Mouse (Mus musculus) colon, adult 2 months (tissue): ENCODE results near the gene Nme3. TPM values are rescaled to one million over a fixed set of nuclear protein-coding genes. Genes with fewer than 3 reads are reported as not detected.

Experiments
- polyA plus RNA-seq: library from polyadenylated mRNA; depleted of rRNA; stranded (reverse); fragments of >200 nt; gene quantifications from 2 replicates; pipeline ENCODE4 v1.2.3, GENCODE M21; 2012; rRNA removed

Nme3 gene
- 66.8 and 90.4 TPM in 2 replicates for polyA plus RNA-seq

DNA sequence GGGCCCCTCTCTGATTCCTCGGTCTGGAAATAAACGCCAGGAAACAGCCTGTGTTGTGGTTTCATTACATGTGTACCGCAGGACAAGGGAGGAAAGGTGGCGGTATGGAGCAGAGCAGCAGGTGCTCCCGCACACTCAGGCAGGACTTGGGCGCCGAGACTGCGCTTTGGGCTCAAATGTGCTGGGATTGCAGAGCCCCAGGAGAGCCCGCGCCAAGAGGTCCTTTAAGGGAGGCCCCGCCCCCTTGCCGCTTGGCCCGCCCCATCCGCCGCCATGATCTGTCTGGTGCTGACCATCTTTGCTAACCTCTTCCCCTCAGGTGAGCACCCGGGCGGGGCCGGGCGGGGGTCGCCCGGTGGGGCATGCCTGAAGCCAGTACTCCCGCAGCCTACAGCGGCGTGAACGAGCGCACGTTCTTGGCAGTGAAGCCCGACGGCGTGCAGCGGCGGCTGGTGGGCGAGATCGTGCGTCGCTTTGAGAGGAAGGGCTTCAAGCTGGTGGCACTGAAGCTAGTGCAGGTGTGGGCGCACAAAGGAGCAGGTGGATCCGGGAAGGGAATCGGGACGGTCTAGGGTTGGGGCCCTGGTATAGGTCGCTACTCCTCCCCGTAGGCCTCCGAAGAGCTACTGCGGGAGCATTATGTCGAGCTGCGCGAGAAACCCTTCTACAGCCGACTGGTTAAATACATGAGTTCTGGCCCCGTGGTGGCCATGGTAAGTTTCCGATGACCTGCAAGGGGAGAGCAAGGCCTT lies at the start of gene Nme3:
Nme3 (plus strand) TSS at position 260 of the 752 bp plus-strand sequence.

DNA sequence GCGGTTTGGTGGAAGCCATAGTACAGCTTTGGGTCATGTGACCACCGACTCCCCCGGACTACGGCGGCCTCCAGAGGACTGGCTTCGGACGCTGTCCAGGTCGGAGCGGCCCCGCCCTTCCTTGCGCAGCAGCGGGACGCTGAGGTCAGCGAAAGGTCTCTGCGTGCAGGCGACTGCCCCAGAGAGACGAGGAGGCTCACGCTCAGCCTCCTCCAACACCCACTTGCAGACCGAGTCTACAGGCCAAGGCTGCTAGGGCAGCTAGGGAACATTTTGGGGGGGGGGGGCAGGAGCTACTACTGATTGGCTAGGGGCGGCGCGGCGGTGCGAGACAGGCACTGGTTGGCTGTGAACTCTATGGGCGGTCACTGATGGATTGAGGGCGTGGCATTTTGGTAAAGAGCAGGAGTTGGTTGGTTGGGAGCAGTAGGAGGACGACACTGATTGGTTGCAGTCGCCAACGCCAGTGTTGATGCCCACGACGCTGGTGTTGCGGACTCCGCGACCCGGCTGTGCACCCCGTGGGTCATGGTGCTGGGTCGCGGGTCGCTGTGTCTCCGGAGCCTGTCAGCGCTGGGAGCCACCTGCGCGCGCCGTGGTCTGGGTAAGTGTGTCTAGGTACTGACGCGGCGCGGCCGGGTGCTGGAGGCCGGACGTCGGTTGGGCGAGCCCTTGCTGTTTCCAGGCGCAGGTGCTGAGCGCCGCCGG lies 46.1 kb upstream of the Nme3 start, which contains the start of gene Fahd1:
Fahd1 (minus strand) TSS at position 300 of the 708 bp plus-strand sequence.

DNA sequence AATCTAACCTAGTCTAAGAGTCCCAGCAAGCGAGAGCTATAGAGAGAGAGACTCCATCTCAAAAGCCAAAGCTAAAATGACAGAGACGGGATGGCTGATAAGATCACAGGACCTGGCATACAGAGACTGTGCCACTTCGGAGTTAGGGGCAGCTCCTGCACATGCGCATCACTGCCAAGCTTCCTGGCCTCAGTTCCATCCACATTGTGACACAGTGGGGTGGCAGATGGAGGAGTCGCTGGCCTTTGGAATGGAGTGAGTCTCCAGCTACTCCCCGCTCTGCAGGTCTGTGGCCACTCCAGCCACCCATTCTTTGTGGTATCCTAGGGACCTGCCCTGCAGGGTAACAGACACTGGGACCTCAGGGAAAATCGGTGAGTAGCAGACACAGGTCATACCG lies 30.5 kb upstream of the Nme3 start, which contains the start of gene Igfals:
Igfals (plus strand) TSS at position 222 of the 400 bp plus-strand sequence.

DNA sequence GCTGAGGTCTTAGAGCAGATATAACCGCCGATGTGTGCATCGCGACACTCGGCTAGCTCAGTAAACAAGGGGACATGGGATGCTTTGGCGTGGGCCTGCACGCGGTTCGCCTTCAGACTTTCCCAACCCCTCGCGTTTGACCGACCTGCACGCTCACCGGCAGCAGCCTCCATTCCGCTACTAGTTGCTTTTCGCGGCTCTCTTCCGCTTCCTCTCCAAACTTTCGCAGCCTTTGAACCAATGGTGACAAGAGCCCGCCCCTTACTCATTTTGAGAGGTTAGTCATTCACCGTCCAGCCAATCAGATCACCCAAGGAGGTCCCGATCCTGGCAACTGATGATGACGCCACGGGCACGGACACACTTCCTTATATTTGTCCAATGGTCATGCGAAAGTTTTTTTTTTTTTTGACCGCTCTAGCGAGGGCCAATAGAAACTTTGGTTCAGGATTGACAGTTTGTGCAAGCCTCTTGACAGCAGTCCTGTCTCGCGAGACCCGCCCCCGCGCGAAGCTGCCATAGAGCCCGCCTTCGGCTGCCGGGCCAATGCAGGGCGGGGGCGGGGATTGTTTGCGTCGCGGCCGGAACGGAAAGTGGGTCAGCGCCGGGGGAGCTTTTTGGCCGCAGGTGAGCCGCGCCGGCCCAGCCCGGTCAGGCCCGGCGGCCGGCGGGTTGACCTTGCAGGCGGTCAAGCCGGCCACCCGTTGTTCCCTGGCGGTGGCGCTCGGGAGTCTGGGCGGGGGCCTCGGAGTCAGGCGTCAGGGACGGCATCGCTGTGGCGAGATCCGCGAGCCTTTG lies 10.0 kb upstream of the Nme3 start, which contains the start of the genes Nubp2 and Spsb3:
Nubp2 (minus strand) TSS at position 216 of the 798 bp plus-strand sequence.
Spsb3 (plus strand) TSS at position 510 of the 798 bp plus-strand sequence.

DNA sequence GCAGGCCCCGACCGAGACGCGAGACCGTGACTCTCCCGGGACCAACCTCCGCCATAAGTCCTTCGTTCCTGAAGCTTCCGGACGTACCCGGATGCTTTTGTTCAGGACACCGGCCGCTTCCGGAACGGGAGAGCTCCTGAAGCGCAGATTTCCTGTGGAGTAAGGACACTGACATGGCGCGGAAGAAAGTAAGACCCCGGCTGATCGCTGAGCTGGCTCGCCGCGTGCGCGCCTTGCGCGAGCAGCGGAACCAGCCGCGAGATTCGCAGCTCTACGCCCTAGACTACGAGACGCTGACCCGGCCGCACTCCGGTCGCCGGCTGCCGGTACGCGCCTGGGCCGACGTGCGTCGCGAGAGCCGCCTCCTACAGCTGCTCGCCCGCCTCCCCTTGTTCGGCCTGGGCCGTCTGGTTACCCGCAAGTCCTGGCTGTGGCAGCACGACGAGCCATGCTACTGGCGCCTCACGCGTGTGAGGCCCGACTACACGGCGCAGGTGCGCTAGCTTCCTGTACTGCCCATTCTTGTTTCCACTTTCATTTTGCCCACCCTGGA lies 1.2 kb upstream of the Nme3 start, which contains the start of the genes Eme2 and Mrps34:
Eme2 (minus strand) TSS at position 93 of the 553 bp plus-strand sequence.
Mrps34 (plus strand) TSS at position 122 of the 553 bp plus-strand sequence.

DNA sequence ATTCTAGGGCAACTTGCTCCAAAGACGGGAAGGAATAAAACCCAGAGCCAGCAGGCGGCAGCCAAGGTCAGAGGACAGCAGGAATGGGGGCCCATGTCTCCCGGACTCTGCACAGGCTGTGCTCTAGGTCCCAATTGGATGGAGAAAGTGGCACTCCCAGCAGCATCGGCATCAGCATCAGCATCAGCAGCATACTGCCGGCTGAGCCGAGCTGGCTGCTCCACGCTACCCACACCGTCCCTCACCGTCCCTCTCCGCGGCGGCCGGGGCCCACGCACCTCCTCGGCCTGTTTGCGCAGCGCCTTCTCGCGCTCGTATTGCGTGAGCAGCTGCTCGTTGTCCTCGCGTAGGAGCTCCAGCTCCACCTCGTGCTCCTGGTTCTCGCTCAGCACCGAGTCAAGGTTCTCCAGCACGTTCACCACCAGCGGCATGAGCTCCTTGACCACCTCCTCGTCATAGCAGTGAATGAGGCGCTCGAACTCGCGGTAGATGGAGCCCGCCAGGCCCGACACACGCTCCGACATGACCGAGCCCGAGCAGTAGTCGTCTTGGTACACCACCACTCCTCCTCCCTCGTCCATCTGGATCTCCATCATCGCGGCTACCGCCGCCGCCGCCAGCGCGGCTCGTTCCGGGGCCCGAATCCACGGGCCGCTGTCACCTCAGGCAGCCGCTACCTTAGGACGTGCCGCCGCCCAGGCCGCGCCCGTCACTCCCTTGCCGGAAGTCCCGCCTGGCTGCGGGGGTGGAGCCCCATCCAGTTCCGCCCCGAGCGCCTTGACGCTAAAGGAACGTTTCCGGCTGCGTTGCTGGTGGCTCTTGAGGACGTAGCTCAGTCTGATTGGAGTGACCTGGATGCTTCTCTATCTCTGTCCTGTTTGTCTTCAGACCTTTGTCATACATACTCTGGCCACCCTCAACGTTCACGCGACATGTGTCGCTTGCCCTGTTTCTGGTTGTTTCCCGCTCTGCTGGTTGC lies 40.2 kb downstream of the Nme3 start, which contains the start of gene Mapk8ip3:
Mapk8ip3 (minus strand) TSS at position 719 of the 979 bp plus-strand sequence.

Other genes with a start within 250 kb of the Nme3 start
- gene Slc9a3r2, start 246.2 kb upstream of the Nme3 start, polyA plus RNA-seq = 81.0 and 93.6 TPM in 2 replicates
- gene Npw, start 238.0 kb upstream of the Nme3 start, polyA plus RNA-seq = 0.44 and 0.66 TPM in 2 replicates
- gene Zfp598, start 226.8 kb upstream of the Nme3 start, polyA plus RNA-seq = 124 and 127 TPM in 2 replicates
- 4.1 and 4.6 TPM in 2 replicates for gene Syngr3, start 206.5 kb upstream of the Nme3 start, polyA plus RNA-seq
- gene Gfer, start 200.3 kb upstream of the Nme3 start, polyA plus RNA-seq = 59.1 and 69.9 TPM in 2 replicates
- gene Noxo1, start 200.3 kb upstream of the Nme3 start, polyA plus RNA-seq = 235 and 246 TPM in 2 replicates
- 43.3 and 49.1 TPM in 2 replicates for gene Tbl3, start 188.8 kb upstream of the Nme3 start, polyA plus RNA-seq
- not detected in 2 replicates for gene Rnf151, start 178.4 kb upstream of the Nme3 start, polyA plus RNA-seq
- 3,267 and 3,407 TPM in 2 replicates for gene Rps2, start 178.4 kb upstream of the Nme3 start, polyA plus RNA-seq
- gene Ndufb10, start 172.0 kb upstream of the Nme3 start, polyA plus RNA-seq = 285 and 351 TPM in 2 replicates
- gene Rpl3l, start 168.7 kb upstream of the Nme3 start, polyA plus RNA-seq = 0.10 and 0.13 TPM in 2 replicates
- 91.4 and 133 TPM in 2 replicates for gene Msrb1, start 159.9 kb upstream of the Nme3 start, polyA plus RNA-seq
- gene Hs3st6, start 143.5 kb upstream of the Nme3 start, polyA plus RNA-seq = 0.24 and 0.30 TPM in 2 replicates
- gene Meiob, start 92.2 kb upstream of the Nme3 start, polyA plus RNA-seq = not detected in 2 replicates
- gene Hagh, start 56.4 kb upstream of the Nme3 start, polyA plus RNA-seq = 165 and 180 TPM in 2 replicates
- 34.9 and 43.1 TPM in 2 replicates for gene Fahd1, start 46.1 kb upstream of the Nme3 start, polyA plus RNA-seq
- gene Igfals, start 30.5 kb upstream of the Nme3 start, polyA plus RNA-seq = 4.1 and 4.8 TPM in 2 replicates
- 28.4 and 29.3 TPM in 2 replicates for gene Nubp2, start 10.2 kb upstream of the Nme3 start, polyA plus RNA-seq
- gene Spsb3, start 9.9 kb upstream of the Nme3 start, polyA plus RNA-seq = 112 and 128 TPM in 2 replicates
- gene Eme2, start 1.4 kb upstream of the Nme3 start, polyA plus RNA-seq = 40.2 and 43.2 TPM in 2 replicates
- gene Mrps34, start 1.4 kb upstream of the Nme3 start, polyA plus RNA-seq = 233 and 246 TPM in 2 replicates
- 75.9 and 79.6 TPM in 2 replicates for gene Mapk8ip3, start 40.5 kb downstream of the Nme3 start, polyA plus RNA-seq
- gene Jpt2, start 64.2 kb downstream of the Nme3 start, polyA plus RNA-seq = 11.4 and 19.2 TPM in 2 replicates
- gene Cramp1l, start 119.3 kb downstream of the Nme3 start, polyA plus RNA-seq = 13.7 and 13.8 TPM in 2 replicates
- gene Ift140, start 119.6 kb downstream of the Nme3 start, polyA plus RNA-seq = 9.6 and 10.6 TPM in 2 replicates
- 22.1 and 24.6 TPM in 2 replicates for gene Tmem204, start 187.1 kb downstream of the Nme3 start, polyA plus RNA-seq
- 14.7 and 16.1 TPM in 2 replicates for gene Telo2, start 219.5 kb downstream of the Nme3 start, polyA plus RNA-seq
- gene Ptx4, start 224.3 kb downstream of the Nme3 start, polyA plus RNA-seq = 0.13 and 0.14 TPM in 2 replicates
- 24.7 and 25.7 TPM in 2 replicates for gene Clcn7, start 236.9 kb downstream of the Nme3 start, polyA plus RNA-seq